Mouse (Mus musculus): Measurements from ENCODE around the gene Zc3h18.

- TF ChIP-seq CTCF (IDR thresholded peaks at IDR 0.05; ENCODE audit: borderline replicate concordance, insufficient read depth, low read length) = no peak
- no peak for TF ChIP-seq POLR2A (IDR thresholded peaks at IDR 0.05; ENCODE audit: low read depth, low read length)
These were observed 60.2 kb downstream of the Zc3h18 start for GRCm38 (mm10) chr8:122436586-122437125.
